8 mouse cellular contexts compared by ENCODE assay signal in the genomic region with DNA sequence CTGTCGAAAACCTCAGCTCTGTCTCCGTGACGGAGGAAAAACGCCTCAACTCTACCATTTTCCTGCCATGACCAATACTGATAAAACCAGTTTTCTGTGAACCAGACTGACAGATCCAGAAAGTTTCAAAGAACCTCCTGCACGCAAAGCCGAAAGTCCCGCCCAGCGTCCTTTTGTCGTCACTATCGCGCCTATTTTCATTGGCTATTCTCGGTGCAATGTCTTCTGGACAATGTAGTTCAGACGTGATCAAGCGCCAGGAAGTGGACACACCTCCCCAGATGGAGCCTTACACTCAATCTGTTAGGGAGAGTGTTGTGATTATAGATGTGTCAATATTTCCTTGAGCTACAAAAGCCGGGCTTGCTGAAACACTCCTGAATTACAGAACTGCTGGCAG.
DNase-seq lines count a peak whose midpoint lies in the region; TF ChIP-seq lines count a peak whose summit lies in the region.
"Not testable (repeated sequence)": the region's sequence is repeated elsewhere in the genome, so short reads cannot be mapped to it uniquely, and the experiment has no call there.

No protein-coding gene starts in this region.

- not testable (repeated sequence) for H3K4me3 ChIP-seq in MEL (ENCODE audit: control insufficient read depth in 1 of 2, insufficient read depth in 1 of 2, low read depth in 2 of 2, low read length in 2 of 2); cerebellum, adult 2 months (replicated peaks; ENCODE audit: insufficient read depth, low read depth, low read length)

- H3K9me3 ChIP-seq in MEL (replicated peaks; ENCODE audit: insufficient read depth, low read length) = not testable (repeated sequence)

- H3K4me1 ChIP-seq in MEL (ENCODE audit: control insufficient read depth in 1 of 2, insufficient read depth in 2 of 2, low read length in 2 of 2); cerebellum, adult 2 months (ENCODE audit: control insufficient read depth, insufficient read depth, low read length): not testable (repeated sequence)

- TF ChIP-seq EP300 in MEL (IDR thresholded peaks at IDR 0.05; ENCODE audit: low read depth in 1 of 2, low read length in 2 of 2) = not testable (repeated sequence)

- H3K79me2 ChIP-seq in MEL (ENCODE audit: control insufficient read depth, insufficient read depth, low read length, poor library complexity) = not testable (repeated sequence)

- not testable (repeated sequence) for H3K27ac ChIP-seq in MEL (ENCODE audit: control insufficient read depth, low read depth, low read length); cerebellum, adult 2 months (ENCODE audit: insufficient read depth, low read length)

- TF ChIP-seq CTCF in MEL (IDR thresholded peaks at IDR 0.05 in 2 of 3, conservative IDR thresholded peaks at IDR 0.05 in 1 of 3; ENCODE audit: control insufficient read depth in 1 of 3, insufficient read depth in 1 of 3, low read depth in 2 of 3, low read length in 3 of 3, poor library complexity in 1 of 3, severe bottlenecking in 1 of 3); cerebellum, adult 2 months (IDR thresholded peaks at IDR 0.05; ENCODE audit: borderline replicate concordance, insufficient read depth, low read depth, low read length): not testable (repeated sequence)

- TF ChIP-seq POLR2A in MEL (IDR thresholded peaks at IDR 0.05; ENCODE audit: control insufficient read depth in 1 of 2, insufficient read depth in 1 of 2, low read depth in 1 of 2, low read length in 2 of 2, poor library complexity in 1 of 2); cerebellum, adult 2 months (IDR thresholded peaks at IDR 0.05; ENCODE audit: borderline replicate concordance, insufficient read depth, low read length): not testable (repeated sequence)

- 42% methylated on average over 11 of the region's 15 CpGs for WGBS in cerebellum, adult 2 months

- H3K36me3 ChIP-seq in MEL (ENCODE audit: control insufficient read depth in 1 of 2, insufficient read depth in 2 of 2, low read length in 2 of 2) = not testable (repeated sequence)

- H3K9ac ChIP-seq in MEL (ENCODE audit: control insufficient read depth, low read depth, low read length, poor library complexity, severe bottlenecking) = not testable (repeated sequence)

- DNase-seq in MEL (ENCODE audit: low read depth, low spot score) = not testable (repeated sequence)
- DNase-seq in cerebellum, adult 2 months = peak; percentile 1 to 4
- peak; percentile 11 for DNase-seq in gastrocnemius, postnatal 25 days
- peak; percentile 49 to 51 for DNase-seq in heart, postnatal 36 days
- DNase-seq in kidney, postnatal 36 days = peak; percentile 29 to 49
- DNase-seq in lung, adult 18-20 months = peak; percentile 19 to 30
- DNase-seq in ovary, postnatal 36 days (ENCODE audit: low spot score) = peak; percentile 9
- peak; percentile 28 for DNase-seq in thymus, postnatal 14 days

- intact Hi-C loops in heart, postnatal 36 days (cut with DNase I) = not testable (repeated sequence)

- not testable (repeated sequence) for TF ChIP-seq RAD21 in MEL (IDR thresholded peaks at IDR 0.05; ENCODE audit: low read depth, low read length)

- H3K27me3 ChIP-seq in MEL (ENCODE audit: control insufficient read depth in 1 of 2, insufficient read depth in 2 of 2, low read length in 2 of 2); cerebellum, adult 2 months (ENCODE audit: control insufficient read depth, insufficient read depth, low read length): not testable (repeated sequence)

TF ChIP-seq in MEL, 35 proteins besides CTCF, POLR2A, EP300 and RAD21:
- TF ChIP-seq HCFC1 (IDR thresholded peaks at IDR 0.05; ENCODE audit: low read depth, low read length) = peak; percentile 68
- TF ChIP-seq ELF1 (IDR thresholded peaks at IDR 0.05; ENCODE audit: low read depth, low read length) = peak; percentile 34; the same call in 1 of the 2 replicates
